Mouse (Mus musculus) liver, adult (tissue): Measurements from ENCODE around the gene Rarg.

Experiments used
- GATA4 ChIP-seq: IDR thresholded peaks from 2 replicates; pipeline ENCODE4 v1.6.1; 2014; ENCODE audit warnings: mild to moderate bottlenecking, low read length; ENCODE audit not compliant: insufficient replicate concordance

Rarg gene

GRCm38 (mm10) chr15:102245891-102246741, 11.2 kb downstream of the Rarg start:
- no peak for TF ChIP-seq GATA4

DNA sequence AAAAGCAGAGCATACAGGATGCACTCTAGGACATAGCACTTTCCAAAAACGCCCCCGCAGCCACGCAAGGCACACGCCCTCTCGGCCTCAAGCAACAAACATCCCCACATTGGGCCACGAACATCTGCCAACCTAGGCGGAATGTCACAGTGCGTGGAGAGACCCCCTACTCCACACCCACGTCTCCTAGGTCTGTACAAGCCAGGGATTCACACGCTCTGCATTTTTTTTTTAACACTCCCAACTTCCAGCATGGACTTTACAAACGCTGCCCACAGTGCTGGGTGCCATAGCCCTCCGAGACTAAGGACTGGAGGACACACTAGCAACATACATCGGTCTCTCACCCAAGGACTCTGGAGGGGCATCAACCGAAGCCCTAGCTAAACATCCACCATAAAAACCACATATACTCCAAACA, 11.8 kb downstream of the Rarg start:
- no peak for TF ChIP-seq GATA4

DNA sequence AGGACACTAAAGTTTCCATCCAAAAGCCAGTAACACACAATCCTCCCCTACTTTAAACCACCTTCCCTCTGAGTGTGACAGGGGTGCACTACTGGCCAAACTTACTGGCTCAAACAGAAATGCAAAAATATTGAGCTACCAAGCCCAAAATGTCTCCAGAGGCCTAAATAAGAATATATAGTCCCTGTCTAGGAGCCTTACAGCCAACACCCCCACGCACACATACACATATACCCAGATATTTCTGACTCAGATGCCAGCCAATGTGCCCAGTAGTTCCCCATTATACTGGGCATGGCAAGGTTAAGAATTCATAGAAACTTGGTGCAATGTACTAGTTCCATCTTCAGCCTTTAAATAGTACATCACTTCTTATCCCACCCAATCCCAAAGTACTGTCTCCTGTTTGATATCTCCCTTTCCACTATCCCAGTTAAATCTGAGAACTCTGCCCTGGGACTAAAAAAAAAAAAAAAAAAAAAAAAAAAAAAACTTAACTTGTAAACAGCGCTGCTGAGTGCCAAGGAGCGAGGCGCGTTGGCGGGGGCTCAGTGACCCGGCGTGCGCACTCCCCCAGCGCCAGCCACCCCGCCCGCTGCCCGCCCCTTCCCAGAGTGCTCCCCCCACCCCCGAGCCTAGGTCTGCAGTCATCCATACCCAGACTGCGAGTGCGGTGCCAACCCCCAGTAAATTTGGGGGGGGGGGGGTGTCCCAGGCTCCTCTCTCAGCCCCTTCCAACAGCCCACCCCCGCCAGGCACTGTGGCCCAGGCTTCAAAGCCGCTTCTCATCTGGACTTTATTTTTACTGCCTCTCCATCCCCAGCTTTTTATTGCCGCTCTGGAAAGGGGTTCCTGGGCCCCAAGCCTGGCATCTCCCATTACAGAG, 12.8 kb downstream of the Rarg start:
- TF ChIP-seq GATA4: no peak

- no peak for TF ChIP-seq GATA4
Measured at GRCm38 (mm10) chr15:102243229-102244190, 13.8 kb downstream of the Rarg start.

DNA sequence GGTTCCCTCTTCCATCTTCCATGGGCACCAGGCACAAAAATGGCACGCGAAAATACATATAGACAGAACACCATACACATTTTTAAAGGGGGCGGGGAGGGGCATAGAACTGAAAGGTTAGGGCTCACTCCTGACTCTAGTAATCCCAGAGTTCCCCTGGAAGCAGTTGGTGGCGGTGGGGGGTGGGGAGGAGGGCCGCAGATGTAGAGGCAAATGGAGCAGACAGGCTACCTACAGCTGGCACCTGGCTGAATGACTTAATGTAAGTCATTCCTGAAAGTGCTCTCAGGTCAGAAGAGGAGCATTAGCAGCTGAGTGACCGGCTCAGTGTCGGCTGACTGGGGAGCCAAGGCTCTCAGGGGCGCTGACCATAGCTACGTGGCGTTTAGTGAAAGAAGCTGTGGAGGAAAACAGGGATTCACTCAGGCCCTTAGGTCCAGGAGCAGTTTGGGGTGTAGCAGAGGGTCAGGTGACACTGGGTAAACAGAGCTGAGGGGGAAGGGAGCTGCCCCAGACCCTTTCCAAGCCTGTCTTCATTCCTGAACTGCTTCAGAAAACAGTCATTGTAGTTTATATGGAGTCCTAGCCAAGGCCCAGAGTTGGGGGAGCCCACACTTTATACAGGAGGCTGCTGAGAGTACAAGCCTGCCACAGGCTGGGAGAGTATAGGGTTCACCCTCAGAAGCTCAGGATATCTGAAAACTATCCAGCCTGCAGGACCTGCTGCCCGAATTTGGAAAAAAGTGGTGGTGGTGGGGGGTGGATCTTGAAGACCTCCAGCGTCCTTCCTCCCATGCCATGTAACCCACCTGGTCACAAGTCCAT, 14.7 kb downstream of the Rarg start:
- TF ChIP-seq GATA4: no peak

DNA sequence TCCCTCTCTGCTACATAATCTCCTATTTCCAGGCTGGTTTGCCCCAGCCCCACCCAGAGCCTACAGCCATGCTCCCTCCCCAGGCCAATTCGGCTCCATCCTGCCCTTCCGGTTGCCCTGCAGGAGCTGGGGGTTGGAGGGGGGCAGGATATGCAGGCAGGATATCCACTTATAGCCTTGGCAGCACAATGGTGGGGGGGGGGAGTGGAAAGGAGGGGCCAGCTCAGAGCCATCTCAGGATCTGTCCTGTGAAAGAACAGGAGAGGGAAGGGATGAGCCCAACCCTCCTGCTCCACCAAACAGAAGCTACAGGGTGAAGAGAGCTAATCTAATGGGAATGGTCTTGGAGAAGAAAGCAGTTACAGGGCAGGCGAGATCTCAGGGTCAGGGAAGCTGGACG, 16.7 kb downstream of the Rarg start:
- peak; percentile 50; the same call in 1 of the 2 replicates for TF ChIP-seq GATA4

- TF ChIP-seq GATA4: no peak
Measured at GRCm38 (mm10) chr15:102239851-102240250, 17.5 kb downstream of the Rarg start.

DNA sequence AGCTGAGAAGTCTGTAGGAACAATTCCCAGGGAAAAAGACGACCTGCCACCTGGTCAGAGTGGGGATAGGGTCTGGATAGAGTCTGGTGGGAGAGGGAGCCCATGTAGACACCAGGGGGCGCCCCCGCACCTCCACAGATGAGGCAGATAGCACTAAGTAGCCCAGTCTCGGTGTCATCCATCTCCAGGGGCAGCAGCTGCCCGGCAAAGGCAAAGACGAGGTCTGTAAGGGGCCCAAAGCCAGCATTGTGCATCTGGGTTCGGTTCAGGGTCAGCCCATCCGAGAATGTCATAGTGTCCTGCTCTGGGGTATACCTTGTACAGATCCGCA, 18.1 kb downstream of the Rarg start:
- peak; percentile 60; the same call in 1 of the 2 replicates for TF ChIP-seq GATA4

DNA sequence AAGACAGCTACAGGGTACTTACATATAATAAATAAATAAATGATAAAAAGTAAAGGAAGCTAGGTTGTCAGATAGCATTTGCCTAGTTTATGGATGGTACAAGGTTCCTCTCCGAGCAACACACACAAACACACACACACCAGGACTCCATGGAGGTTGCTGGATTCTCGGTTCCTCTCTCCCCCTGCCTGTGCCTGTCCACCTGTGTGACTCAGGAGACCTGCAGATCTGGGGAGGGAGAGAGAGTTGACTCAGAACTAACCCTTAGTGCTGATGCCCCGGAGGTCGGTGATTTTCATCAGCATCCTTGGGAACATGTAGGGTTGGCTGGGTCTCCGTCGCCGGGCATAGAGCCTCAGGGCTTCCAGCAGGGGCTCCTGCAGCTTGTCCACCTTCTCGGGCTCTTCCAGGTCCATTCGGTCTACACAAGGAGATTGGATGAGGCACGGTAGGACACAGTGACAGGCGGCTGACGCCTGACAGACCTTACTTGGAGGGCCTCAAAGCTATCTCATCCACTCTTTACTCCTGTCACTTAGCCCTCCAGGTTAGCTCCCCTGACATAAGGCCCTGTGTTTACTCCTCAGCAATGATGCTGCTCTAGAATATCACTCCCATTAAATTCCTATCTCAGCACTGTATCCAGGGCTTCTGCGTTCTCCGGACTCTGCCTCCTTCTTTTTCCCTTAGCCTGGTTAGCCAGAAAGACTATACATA, 18.6 kb downstream of the Rarg start:
- no peak for TF ChIP-seq GATA4

GRCm38 (mm10) chr15:102235371-102236027, 21.8 kb downstream of the Rarg start:
- TF ChIP-seq GATA4: no peak

DNA sequence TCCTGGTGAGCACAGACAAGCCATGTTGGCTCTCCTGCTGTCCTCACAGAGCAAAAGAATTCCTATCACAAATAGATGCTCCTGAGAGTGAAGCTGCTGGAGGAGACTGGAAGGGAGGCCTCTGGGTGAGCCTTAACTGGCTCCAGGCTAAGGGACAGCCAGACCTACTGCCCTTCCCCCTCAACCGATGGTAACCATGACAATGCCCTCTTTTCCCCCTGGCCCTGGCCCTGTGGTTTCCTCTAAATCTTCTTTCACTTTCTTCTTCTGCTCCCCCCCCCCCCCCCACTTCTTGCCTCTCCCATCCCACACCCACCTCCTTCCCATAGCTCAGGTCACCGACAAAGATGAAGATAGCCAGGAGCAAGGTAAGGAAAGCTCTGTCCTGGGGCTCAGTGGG, 23.4 kb downstream of the Rarg start:
- no peak for TF ChIP-seq GATA4

GRCm38 (mm10) chr15:102232764-102233163, 24.6 kb downstream of the Rarg start:
- TF ChIP-seq GATA4: no peak

DNA sequence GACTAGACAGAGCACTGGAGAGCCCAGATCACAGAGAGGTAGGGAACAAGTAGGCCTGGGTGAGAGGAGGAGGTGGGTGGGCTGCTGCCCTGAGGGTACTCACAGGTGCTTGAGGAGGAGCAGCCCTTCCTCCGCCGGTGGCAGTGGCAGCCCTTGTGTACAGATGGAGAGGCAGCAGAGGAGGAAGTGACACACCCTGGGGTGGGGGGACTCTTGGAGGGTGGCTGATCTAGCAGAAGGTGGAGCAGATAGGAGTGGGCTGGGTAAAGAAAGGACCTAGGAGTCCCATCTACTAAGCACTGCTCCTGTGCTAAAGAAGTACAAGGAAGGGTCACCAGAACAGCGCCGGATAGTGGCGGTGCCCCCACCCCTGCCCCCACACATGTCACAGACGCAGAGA, 25.6 kb downstream of the Rarg start, which contains the start of gene Itgb7:
Gene Itgb7, minus strand, starts transcription at position 197 of the 400 bp plus-strand sequence.
- no peak for TF ChIP-seq GATA4
